Mouse (Mus musculus): Measurements from ENCODE around the gene Vwa3b. TPM values are rescaled to one million over a fixed set of nuclear protein-coding genes. Genes with fewer than 3 reads are reported as not detected.

Gene Vwa3b
- polyA plus RNA-seq, 1 experiment from 2014 or later, result 0.25 TPM

Other genes with a start within 250 kb of the Vwa3b start
- gene Tmem131, start 82.9 kb upstream of the Vwa3b start, polyA plus RNA-seq (2015; fragmentation: Nextera tagmentation; extraction: Ambion mirVana), result 9.6 and 11.5 TPM in 2 replicates
- gene Cnga3, start 187.8 kb downstream of the Vwa3b start, polyA plus RNA-seq (2015; fragmentation: Nextera tagmentation; extraction: Ambion mirVana), result 0.07 and 0.18 TPM in 2 replicates

Data from kidney, embryonic 16.5 days (tissue).